Mouse (Mus musculus): ENCODE results near the gene Casc3.

Casc3 gene

DNA sequence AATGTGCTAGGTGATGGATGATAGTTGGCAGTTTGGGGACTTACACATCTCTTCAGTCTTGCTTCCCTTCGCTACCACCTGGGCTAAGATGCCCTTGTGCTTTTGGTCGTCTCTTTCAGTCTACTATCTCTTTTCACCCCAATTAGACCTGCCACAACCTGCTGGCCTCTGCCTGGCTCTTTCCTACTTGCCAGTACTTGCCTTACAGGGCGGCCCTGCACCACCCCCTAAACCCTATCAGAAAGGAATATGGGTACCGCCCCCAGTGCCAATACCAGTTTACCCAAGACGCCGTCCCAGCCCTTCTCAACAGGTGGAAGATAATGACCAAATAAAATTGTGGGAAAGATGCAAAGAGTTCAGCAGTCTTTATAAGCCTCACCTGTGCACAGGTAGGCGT is 31.4 kb downstream of the Casc3 start:
- no peak for DNase-seq (ENCODE audit: low spot score)

GRCm38 (mm10) chr11:98836651-98837141 is 32.0 kb downstream of the Casc3 start, which contains the start of gene Rapgefl1:
TSS of gene Rapgefl1 (plus strand) at chr11:98836785.
- DNase-seq (ENCODE audit: low spot score): peak; percentile 80

- no peak for DNase-seq (ENCODE audit: low spot score)
These were observed 32.6 kb downstream of the Casc3 start for GRCm38 (mm10) chr11:98837231-98837704.

GRCm38 (mm10) chr11:98837917-98838316 is 33.2 kb downstream of the Casc3 start:
- no peak for DNase-seq (ENCODE audit: low spot score)

- no peak for DNase-seq (ENCODE audit: low spot score)
These were observed 33.8 kb downstream of the Casc3 start for GRCm38 (mm10) chr11:98838512-98838911.

GRCm38 (mm10) chr11:98839402-98839801 is 34.7 kb downstream of the Casc3 start:
- peak; percentile 60 for DNase-seq (ENCODE audit: low spot score)

- DNase-seq (ENCODE audit: low spot score): no peak
These were observed 35.2 kb downstream of the Casc3 start for GRCm38 (mm10) chr11:98839897-98840296.

- no peak for DNase-seq (ENCODE audit: low spot score)
These were observed 41.3 kb downstream of the Casc3 start for GRCm38 (mm10) chr11:98846016-98846415.

GRCm38 (mm10) chr11:98846865-98847604 is 42.3 kb downstream of the Casc3 start:
- no peak for DNase-seq (ENCODE audit: low spot score)

DNA sequence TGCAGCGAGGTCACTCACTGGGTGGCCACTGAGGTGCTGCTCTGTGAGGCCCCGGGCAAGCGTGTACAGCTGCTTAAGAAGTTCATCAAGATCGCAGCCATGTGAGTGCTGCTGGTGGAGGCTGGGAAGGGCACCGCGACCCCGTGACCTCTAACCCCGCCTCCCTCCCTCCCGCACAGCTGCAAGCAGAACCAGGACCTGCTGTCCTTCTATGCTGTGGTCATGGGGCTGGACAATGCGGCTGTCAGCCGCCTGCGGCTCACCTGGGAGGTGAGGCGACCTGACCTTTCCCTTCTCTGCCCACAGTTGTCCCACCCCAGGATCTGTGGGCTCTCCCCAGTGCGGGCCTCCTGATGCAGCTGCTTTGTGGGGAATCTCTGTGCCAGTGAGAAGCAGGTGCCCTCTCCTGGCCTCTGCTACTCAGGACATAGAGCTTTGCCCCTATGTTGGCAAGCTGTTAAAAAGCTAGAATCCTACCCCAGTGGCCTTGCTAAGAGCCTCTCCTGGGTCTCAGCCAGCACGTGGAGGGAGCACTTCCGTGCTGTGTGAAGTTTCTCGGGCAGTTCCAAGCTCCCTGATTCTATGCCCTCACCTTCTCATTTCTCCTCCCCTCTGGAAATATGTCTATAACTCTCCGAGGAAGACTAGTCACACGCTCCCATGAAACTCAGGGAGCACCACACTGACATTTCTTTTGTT is 44.6 kb downstream of the Casc3 start:
- no peak for DNase-seq (ENCODE audit: low spot score)

GRCm38 (mm10) chr11:98850100-98851093 is 45.7 kb downstream of the Casc3 start:
- no peak for DNase-seq (ENCODE audit: low spot score)

- DNase-seq (ENCODE audit: low spot score): no peak
These were observed 49.4 kb downstream of the Casc3 start for GRCm38 (mm10) chr11:98854116-98854515.

DNA sequence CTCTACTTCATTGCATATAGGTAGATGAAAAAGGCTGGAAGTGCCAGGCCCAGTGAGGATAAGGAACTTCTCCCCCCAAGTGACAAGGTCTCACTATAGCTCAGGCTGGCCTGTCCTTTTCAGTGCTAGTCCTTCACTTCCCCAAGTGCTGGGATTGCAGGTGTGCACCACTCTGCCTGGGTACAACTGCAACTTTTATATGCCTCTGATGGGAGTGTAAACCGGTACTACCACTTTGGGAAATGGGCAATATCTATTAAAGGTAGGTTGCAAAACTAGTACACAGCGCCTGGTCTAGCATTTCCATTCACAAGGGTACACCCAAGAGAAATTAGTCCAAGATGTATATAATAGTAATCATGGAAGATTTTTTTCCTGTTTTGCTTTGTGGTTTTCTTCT is 50.0 kb downstream of the Casc3 start:
- no peak for DNase-seq (ENCODE audit: low spot score)

DNA sequence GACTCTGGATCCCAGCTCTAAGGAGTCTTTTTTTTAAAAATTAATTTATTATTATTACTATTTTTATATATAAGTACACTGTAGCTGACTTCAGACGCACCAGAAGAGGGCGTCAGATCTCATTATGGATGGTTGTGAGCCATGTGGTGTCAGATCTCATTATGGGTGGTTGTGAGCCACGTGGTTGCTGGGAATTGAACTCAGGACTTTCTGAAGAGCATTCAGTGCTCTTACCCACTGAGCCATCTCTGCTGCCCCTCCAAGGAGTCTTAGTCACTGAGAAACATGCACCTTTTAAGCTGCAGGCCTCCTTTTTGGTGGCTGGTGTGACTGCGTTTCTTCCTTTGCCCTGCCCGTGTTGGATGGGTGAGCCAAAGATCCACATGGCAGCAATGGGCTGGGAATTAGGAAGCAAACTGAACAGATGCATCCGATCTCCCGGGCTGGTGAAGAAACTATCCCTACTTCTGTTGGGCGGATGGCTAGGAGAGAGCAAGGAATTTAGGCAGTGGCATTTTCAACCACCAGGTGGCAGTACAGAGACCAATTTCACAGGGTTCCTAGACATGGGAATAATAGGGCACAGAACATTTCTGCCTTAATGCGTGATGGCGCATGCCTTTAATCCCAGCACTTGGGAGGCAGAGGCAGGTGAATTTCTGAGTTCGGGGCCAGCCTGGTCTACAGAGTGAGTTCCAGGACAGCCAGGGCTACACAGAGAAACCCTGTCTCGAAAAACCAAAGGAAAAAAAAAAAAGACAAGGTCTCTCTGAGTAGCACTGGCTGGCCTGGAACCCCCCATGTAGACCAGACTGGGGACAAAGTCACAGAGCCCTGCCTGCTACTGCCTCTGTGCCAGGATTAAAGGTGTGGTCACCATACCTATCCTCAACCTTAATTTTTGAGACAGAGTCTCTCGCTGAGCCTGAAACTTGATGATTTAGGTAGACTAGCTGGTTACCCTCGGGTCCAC is 54.3 kb downstream of the Casc3 start:
- peak; percentile 87 for DNase-seq (ENCODE audit: low spot score)

DNA sequence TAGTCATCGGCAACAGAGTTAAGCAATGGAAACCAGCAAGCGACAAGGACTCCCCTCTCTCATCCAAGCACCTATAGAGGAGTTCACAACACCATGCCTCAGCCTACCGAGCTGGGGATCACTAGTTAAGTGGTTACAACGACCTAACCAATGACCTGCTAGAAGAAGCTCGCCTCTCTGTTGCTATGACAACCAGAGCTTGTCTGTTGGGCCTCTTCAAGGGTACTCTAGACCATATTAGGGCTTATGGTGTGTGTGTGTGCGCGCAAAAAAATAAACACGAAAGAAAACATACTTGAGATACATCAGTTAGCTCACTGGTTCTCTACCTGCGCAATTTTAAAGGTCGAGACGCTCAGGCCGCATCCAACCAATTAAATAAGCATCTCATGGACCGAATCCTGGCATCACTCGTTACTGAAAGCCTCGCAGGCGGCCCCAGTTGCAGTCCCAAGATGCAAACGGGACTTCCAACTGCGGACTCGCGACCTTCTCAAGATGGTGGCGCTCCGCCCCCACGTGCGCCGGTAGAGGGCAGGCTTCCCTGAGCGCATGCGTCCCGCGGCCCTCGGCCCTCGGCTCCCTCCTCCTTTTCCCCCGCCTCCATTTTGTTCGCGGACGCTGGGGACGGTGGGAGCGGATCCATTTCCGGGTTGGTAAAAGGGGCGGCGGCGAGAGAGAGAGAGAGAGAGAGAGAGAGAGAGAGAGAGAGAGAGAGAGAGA is 58.5 kb downstream of the Casc3 start, which contains the start of gene Wipf2:
Gene Wipf2 (plus strand): TSS at position 611 of the 723 bp plus-strand sequence.
- DNase-seq (ENCODE audit: low spot score): peak; percentile 95

DNA sequence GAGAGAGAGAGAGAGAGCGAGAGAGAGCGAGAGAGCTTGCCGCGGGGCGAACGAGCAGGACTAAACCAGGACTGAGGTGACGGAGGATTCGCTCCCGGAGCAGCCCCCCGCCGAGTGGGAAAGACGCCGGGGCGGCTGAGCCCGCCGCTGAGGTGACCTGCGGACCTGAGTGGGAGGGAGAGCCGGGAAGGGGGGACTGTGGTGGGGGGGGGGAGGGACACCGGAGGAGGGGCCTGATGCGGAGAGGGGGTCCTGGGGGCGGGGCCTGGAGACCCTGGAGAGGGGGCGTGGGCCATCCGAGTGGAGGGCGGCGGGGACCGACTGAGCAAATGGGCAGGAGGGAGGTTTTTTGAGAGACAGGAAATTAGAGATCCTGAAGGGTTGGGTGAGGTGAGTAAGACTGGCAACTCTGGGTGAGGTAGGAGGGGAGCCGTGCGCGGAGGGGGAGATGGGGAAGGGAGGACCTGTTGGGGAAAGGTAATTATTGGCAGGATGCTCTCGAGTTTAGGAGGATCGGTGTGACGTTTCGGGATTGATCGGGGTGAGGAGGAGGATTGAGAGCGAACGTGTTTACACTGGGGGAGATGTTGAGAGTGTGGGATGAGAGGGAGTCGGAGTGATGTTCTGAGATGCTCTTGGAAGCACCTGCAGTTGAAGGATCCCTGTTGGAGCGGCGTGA is 59.2 kb downstream of the Casc3 start:
- DNase-seq (ENCODE audit: low spot score): no peak

GRCm38 (mm10) chr11:98867293-98867692 is 62.6 kb downstream of the Casc3 start:
- DNase-seq (ENCODE audit: low spot score): no peak

DNA sequence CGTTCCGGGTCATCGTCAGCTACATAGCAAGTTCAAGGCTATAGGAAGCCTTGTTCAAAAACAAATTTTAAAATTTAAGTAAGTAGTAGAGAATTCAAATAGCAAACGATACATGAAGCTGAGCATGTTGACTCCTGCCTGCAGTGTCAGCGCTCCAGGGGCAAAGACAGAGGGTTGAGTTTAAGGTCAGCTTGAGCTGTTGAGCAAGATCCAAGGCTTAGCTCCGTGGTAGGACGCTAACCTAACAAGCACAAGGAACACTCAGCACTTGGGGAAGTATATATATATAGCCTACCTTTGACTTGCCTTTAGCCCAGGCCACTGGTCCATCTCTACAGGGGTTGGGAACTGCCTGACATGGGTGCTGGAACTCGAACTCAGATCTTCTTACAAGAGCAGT is 65.2 kb downstream of the Casc3 start:
- DNase-seq (ENCODE audit: low spot score): no peak

GRCm38 (mm10) chr11:98870791-98871190 is 66.1 kb downstream of the Casc3 start:
- DNase-seq (ENCODE audit: low spot score): no peak
